Mouse (Mus musculus): ENCODE data around the gene B9d1. TPM values are rescaled to one million over a fixed set of nuclear protein-coding genes. Genes with fewer than 3 reads are reported as not detected.

Gene B9d1
- polyA plus RNA-seq, 1 experiment from 2014 or later = 47.9 TPM

GRCm38 (mm10) chr11:61526872-61527271 lies 21.9 kb downstream of the B9d1 start:
- Histone ChIP-seq H3K9ac (ENCODE audit: low read length) (no peak overlapping the region), H3K4me1 (replicated peaks; ENCODE audit: control insufficient read depth, insufficient read depth, low read length) (peaks cover 3% of the 10 kb centered on the region; the same call in 1 of the 2 replicates), H3K27ac (ENCODE audit: low read length) (no peak overlapping the region), H3K4me2 (ENCODE audit: low read depth, low read length) (no peak overlapping the region), H3K27me3 (ENCODE audit: control insufficient read depth, insufficient read depth, low read depth, low read length) (no peaks in the 10 kb centered on the region), H3K36me3 (ENCODE audit: control insufficient read depth, insufficient read depth, low read length) (0 out of 2 replicates have a peak, but pooled peaks cover 2% of the 10 kb centered on the region), H3K9me3 (ENCODE audit: control insufficient read depth, low read length) (no peaks in the 10 kb centered on the region), H3K4me3 (ENCODE audit: low read length) (no peak overlapping the region)
- no peak for ATAC-seq (ENCODE audit: low read depth)
- 81% methylated on average over 1 of the region's 1 CpGs for WGBS

GRCm38 (mm10) chr11:61529268-61529713 lies 24.3 kb downstream of the B9d1 start:
- H3K9ac ChIP-seq (ENCODE audit: low read length) = no peak overlapping the region
- 40% methylated on average over 4 of the region's 4 CpGs for WGBS
- H3K27me3 ChIP-seq (ENCODE audit: control insufficient read depth, insufficient read depth, low read depth, low read length) = no peaks in the 10 kb centered on the region
- H3K36me3 ChIP-seq (ENCODE audit: control insufficient read depth, insufficient read depth, low read length) = peaks cover 7% of the 10 kb centered on the region; the same call in 1 of the 2 replicates
- no peak overlapping the region for H3K4me3 ChIP-seq (ENCODE audit: low read length)
- peak overlapping the region; percentile 50 for H3K27ac ChIP-seq (ENCODE audit: low read length)
- ATAC-seq (ENCODE audit: low read depth) = peak; percentile 56
- no peak overlapping the region for H3K4me2 ChIP-seq (ENCODE audit: low read depth, low read length)
- H3K4me1 ChIP-seq (replicated peaks; ENCODE audit: control insufficient read depth, insufficient read depth, low read length) = peaks cover 3% of the 10 kb centered on the region
- H3K9me3 ChIP-seq (ENCODE audit: control insufficient read depth, low read length) = no peaks in the 10 kb centered on the region

- no peaks in the 10 kb centered on the region for H3K27me3 ChIP-seq (ENCODE audit: control insufficient read depth, insufficient read depth, low read depth, low read length)
- H3K27ac ChIP-seq (ENCODE audit: low read length) = peak overlapping the region; percentile 40; the same call in 1 of the 2 replicates
- peaks cover 6% of the 10 kb centered on the region for H3K4me1 ChIP-seq (replicated peaks; ENCODE audit: control insufficient read depth, insufficient read depth, low read length)
- H3K36me3 ChIP-seq (ENCODE audit: control insufficient read depth, insufficient read depth, low read length) = peaks cover 5% of the 10 kb centered on the region; the same call in 1 of the 2 replicates
- no peak for ATAC-seq (ENCODE audit: low read depth)
- no peak overlapping the region for H3K4me3 ChIP-seq (ENCODE audit: low read length)
- WGBS = 85% methylated on average over 2 of the region's 2 CpGs
- H3K4me2 ChIP-seq (ENCODE audit: low read depth, low read length) = no peak overlapping the region
- H3K9me3 ChIP-seq (ENCODE audit: control insufficient read depth, low read length) = no peaks in the 10 kb centered on the region
- H3K9ac ChIP-seq (ENCODE audit: low read length) = no peak overlapping the region
These were observed 27.9 kb downstream of the B9d1 start for GRCm38 (mm10) chr11:61532820-61533219.

- WGBS = 66% methylated on average over 5 of the region's 5 CpGs
- H3K27ac ChIP-seq (ENCODE audit: low read length) = peak overlapping the region; percentile 63
- no peak overlapping the region for H3K4me3 ChIP-seq (ENCODE audit: low read length)
- H3K9ac ChIP-seq (ENCODE audit: low read length) = no peak overlapping the region
- H3K4me2 ChIP-seq (ENCODE audit: low read depth, low read length) = no peak overlapping the region
- H3K36me3 ChIP-seq (ENCODE audit: control insufficient read depth, insufficient read depth, low read length) = peaks cover 5% of the 10 kb centered on the region; the same call in 1 of the 2 replicates
- peaks cover 6% of the 10 kb centered on the region for H3K4me1 ChIP-seq (replicated peaks; ENCODE audit: control insufficient read depth, insufficient read depth, low read length)
- peak; percentile 80 for ATAC-seq (ENCODE audit: low read depth)
- no peaks in the 10 kb centered on the region for H3K27me3 ChIP-seq (ENCODE audit: control insufficient read depth, insufficient read depth, low read depth, low read length)
- H3K9me3 ChIP-seq (ENCODE audit: control insufficient read depth, low read length) = no peaks in the 10 kb centered on the region
These were observed 28.6 kb downstream of the B9d1 start for GRCm38 (mm10) chr11:61533571-61533970.

GRCm38 (mm10) chr11:61535530-61535929 lies 30.6 kb downstream of the B9d1 start:
- Histone ChIP-seq H3K4me3 (ENCODE audit: low read length) (no peak overlapping the region), H3K4me1 (replicated peaks; ENCODE audit: control insufficient read depth, insufficient read depth, low read length) (peaks cover 3% of the 10 kb centered on the region; the same call in 1 of the 2 replicates), H3K9ac (ENCODE audit: low read length) (no peak overlapping the region), H3K27me3 (ENCODE audit: control insufficient read depth, insufficient read depth, low read depth, low read length) (no peaks in the 10 kb centered on the region), H3K36me3 (ENCODE audit: control insufficient read depth, insufficient read depth, low read length) (peaks cover 5% of the 10 kb centered on the region; the same call in 1 of the 2 replicates), H3K4me2 (ENCODE audit: low read depth, low read length) (no peak overlapping the region), H3K9me3 (ENCODE audit: control insufficient read depth, low read length) (no peaks in the 10 kb centered on the region), H3K27ac (ENCODE audit: low read length) (no peak overlapping the region)
- WGBS = 32% methylated on average over 1 of the region's 1 CpGs
- ATAC-seq (ENCODE audit: low read depth) = peak; percentile 73

- no peak overlapping the region for H3K4me3 ChIP-seq (ENCODE audit: low read length)
- H3K4me1 ChIP-seq (replicated peaks; ENCODE audit: control insufficient read depth, insufficient read depth, low read length) = peaks cover 3% of the 10 kb centered on the region; the same call in 1 of the 2 replicates
- no peak overlapping the region for H3K27ac ChIP-seq (ENCODE audit: low read length)
- ATAC-seq (ENCODE audit: low read depth) = no peak
- 36% methylated on average over 3 of the region's 3 CpGs for WGBS
- no peaks in the 10 kb centered on the region for H3K9me3 ChIP-seq (ENCODE audit: control insufficient read depth, low read length)
- no peak overlapping the region for H3K9ac ChIP-seq (ENCODE audit: low read length)
- H3K36me3 ChIP-seq (ENCODE audit: control insufficient read depth, insufficient read depth, low read length) = peaks cover 5% of the 10 kb centered on the region; the same call in 1 of the 2 replicates
- H3K4me2 ChIP-seq (ENCODE audit: low read depth, low read length) = no peak overlapping the region
- H3K27me3 ChIP-seq (ENCODE audit: control insufficient read depth, insufficient read depth, low read depth, low read length) = no peaks in the 10 kb centered on the region
These were observed 32.0 kb downstream of the B9d1 start for GRCm38 (mm10) chr11:61536952-61537351.

GRCm38 (mm10) chr11:61537362-61537761 lies 32.4 kb downstream of the B9d1 start:
- Histone ChIP-seq H3K27ac (ENCODE audit: low read length) (no peak overlapping the region), H3K27me3 (ENCODE audit: control insufficient read depth, insufficient read depth, low read depth, low read length) (no peaks in the 10 kb centered on the region), H3K9ac (ENCODE audit: low read length) (no peak overlapping the region), H3K4me3 (ENCODE audit: low read length) (no peak overlapping the region), H3K4me2 (ENCODE audit: low read depth, low read length) (no peak overlapping the region), H3K36me3 (ENCODE audit: control insufficient read depth, insufficient read depth, low read length) (peaks cover 3% of the 10 kb centered on the region; the same call in 1 of the 2 replicates), H3K4me1 (replicated peaks; ENCODE audit: control insufficient read depth, insufficient read depth, low read length) (peaks cover 3% of the 10 kb centered on the region; the same call in 1 of the 2 replicates), H3K9me3 (ENCODE audit: control insufficient read depth, low read length) (no peaks in the 10 kb centered on the region)
- WGBS = 72% methylated on average over 3 of the region's 3 CpGs
- ATAC-seq (ENCODE audit: low read depth) = no peak

GRCm38 (mm10) chr11:61540642-61541041 lies 35.7 kb downstream of the B9d1 start:
- Histone ChIP-seq H3K36me3 (ENCODE audit: control insufficient read depth, insufficient read depth, low read length) (0 out of 2 replicates have a peak, but pooled peaks cover 2% of the 10 kb centered on the region), H3K4me3 (ENCODE audit: low read length) (no peak overlapping the region), H3K4me1 (replicated peaks; ENCODE audit: control insufficient read depth, insufficient read depth, low read length) (0 out of 2 replicates have a peak, but pooled peaks cover 3% of the 10 kb centered on the region), H3K27ac (ENCODE audit: low read length) (no peak overlapping the region), H3K4me2 (ENCODE audit: low read depth, low read length) (no peak overlapping the region), H3K27me3 (ENCODE audit: control insufficient read depth, insufficient read depth, low read depth, low read length) (no peaks in the 10 kb centered on the region), H3K9ac (ENCODE audit: low read length) (no peak overlapping the region), H3K9me3 (ENCODE audit: control insufficient read depth, low read length) (no peaks in the 10 kb centered on the region)
- ATAC-seq (ENCODE audit: low read depth) = no peak
- 74% methylated on average over 7 of the region's 7 CpGs for WGBS

- 92% methylated on average over 2 of the region's 2 CpGs for WGBS
- H3K27ac ChIP-seq (ENCODE audit: low read length) = no peak overlapping the region
- no peak for ATAC-seq (ENCODE audit: low read depth)
- H3K4me2 ChIP-seq (ENCODE audit: low read depth, low read length) = no peak overlapping the region
- H3K27me3 ChIP-seq (ENCODE audit: control insufficient read depth, insufficient read depth, low read depth, low read length) = no peaks in the 10 kb centered on the region
- H3K9ac ChIP-seq (ENCODE audit: low read length) = no peak overlapping the region
- no peaks in the 10 kb centered on the region for H3K9me3 ChIP-seq (ENCODE audit: control insufficient read depth, low read length)
- H3K36me3 ChIP-seq (ENCODE audit: control insufficient read depth, insufficient read depth, low read length) = 0 out of 2 replicates have a peak, but pooled peaks cover 2% of the 10 kb centered on the region
- no peaks in the 10 kb centered on the region for H3K4me1 ChIP-seq (replicated peaks; ENCODE audit: control insufficient read depth, insufficient read depth, low read length)
- no peak overlapping the region for H3K4me3 ChIP-seq (ENCODE audit: low read length)
These were observed 36.2 kb downstream of the B9d1 start for GRCm38 (mm10) chr11:61541106-61541505.

Measured in lung, embryonic 16.5 days (tissue).